Mouse (Mus musculus) heart, embryonic 15.5 days (tissue): Measurements from ENCODE around the gene Faim. TPM values are rescaled to one million over a fixed set of nuclear protein-coding genes. Genes with fewer than 3 reads are reported as not detected.
A peak's percentile ranks its signal among the peaks of the same experiment; 100 is the strongest.

Experiments
- ATAC-seq: fragments of 200-750 bp; cut with Nextera tagmentation; replicated peaks from 2 replicates; pipeline ENCODE4 v1.8.0; 2017; ENCODE audit warnings: low read depth, moderate TSS enrichment; ENCODE audit not compliant: insufficient number of reproducible peaks, insufficient read depth, low FRiP score
- H3K27ac ChIP-seq: fragments of 300-500 bp; sonication (generic); 2 replicates; pipeline ENCODE4 v1.5.1; 2015; ENCODE audit warnings: mild to moderate bottlenecking, inconsistent platforms
- H3K27me3 ChIP-seq: fragments of 300-500 bp; sonication (generic); 2 replicates; pipeline ENCODE4 v1.6.1; 2015; ENCODE audit warnings: inconsistent platforms
- H3K36me3 ChIP-seq: fragments of 300-500 bp; sonication (generic); 2 replicates; pipeline ENCODE4 v1.6.1; 2015; ENCODE audit warnings: mild to moderate bottlenecking, inconsistent platforms
- H3K4me1 ChIP-seq: fragments of 300-500 bp; sonication (generic); replicated peaks from 2 replicates; pipeline ENCODE4 v1.6.1; 2015; ENCODE audit warnings: inconsistent platforms
- H3K4me2 ChIP-seq: fragments of 300-500 bp; sonication (generic); 2 replicates; pipeline ENCODE4 v1.6.1; 2015; ENCODE audit warnings: inconsistent platforms, mild to moderate bottlenecking, moderate library complexity
- H3K4me3 ChIP-seq: fragments of 300-500 bp; sonication (generic); 2 replicates; pipeline ENCODE4 v1.5.1; 2015; ENCODE audit warnings: mild to moderate bottlenecking, inconsistent platforms
- H3K9ac ChIP-seq: fragments of 300-500 bp; sonication (generic); 2 replicates; pipeline ENCODE4 v1.6.1; 2015; ENCODE audit warnings: mild to moderate bottlenecking, inconsistent platforms
- H3K9me3 ChIP-seq: fragments of 300-500 bp; sonication (generic); replicated peaks from 2 replicates; pipeline ENCODE4 v1.6.1; 2016; ENCODE audit warnings: inconsistent platforms
- WGBS: fragments of 180-500 bp; shearing (Covaris S2); methylation state at CpG from one replicate; pipeline ENCODE4 v1.1.7; 2015; ENCODE audit warnings: mixed read lengths; 5-methylcytosine and 5-hydroxymethylcytosine counted together
- polyA plus RNA-seq: library from polyadenylated mRNA; unstranded; fragments of >200 nt; fragmentation: Nextera tagmentation; extraction: Ambion mirVana; gene quantifications from 2 replicates; pipeline ENCODE4 v1.2.1, GENCODE M21; 2015

Faim gene
- polyA plus RNA-seq, 1 experiment from 2014 or later = 27.3 TPM

GRCm38 (mm10) chr9:98976520-98976919 lies 9.7 kb upstream of the Faim start:
- Histone ChIP-seq H3K4me1 (peaks cover 14% of the 10 kb centered on the region), H3K9ac (no peak overlapping the region), H3K27ac (no peak overlapping the region), H3K9me3 (no peaks in the 10 kb centered on the region), H3K4me2 (no peak overlapping the region), H3K36me3 (no peaks in the 10 kb centered on the region), H3K4me3 (no peak overlapping the region), H3K27me3 (peaks cover 66% of the 10 kb centered on the region)
- ATAC-seq = no peak
- 36% methylated on average over 5 of the region's 5 CpGs for WGBS

DNA sequence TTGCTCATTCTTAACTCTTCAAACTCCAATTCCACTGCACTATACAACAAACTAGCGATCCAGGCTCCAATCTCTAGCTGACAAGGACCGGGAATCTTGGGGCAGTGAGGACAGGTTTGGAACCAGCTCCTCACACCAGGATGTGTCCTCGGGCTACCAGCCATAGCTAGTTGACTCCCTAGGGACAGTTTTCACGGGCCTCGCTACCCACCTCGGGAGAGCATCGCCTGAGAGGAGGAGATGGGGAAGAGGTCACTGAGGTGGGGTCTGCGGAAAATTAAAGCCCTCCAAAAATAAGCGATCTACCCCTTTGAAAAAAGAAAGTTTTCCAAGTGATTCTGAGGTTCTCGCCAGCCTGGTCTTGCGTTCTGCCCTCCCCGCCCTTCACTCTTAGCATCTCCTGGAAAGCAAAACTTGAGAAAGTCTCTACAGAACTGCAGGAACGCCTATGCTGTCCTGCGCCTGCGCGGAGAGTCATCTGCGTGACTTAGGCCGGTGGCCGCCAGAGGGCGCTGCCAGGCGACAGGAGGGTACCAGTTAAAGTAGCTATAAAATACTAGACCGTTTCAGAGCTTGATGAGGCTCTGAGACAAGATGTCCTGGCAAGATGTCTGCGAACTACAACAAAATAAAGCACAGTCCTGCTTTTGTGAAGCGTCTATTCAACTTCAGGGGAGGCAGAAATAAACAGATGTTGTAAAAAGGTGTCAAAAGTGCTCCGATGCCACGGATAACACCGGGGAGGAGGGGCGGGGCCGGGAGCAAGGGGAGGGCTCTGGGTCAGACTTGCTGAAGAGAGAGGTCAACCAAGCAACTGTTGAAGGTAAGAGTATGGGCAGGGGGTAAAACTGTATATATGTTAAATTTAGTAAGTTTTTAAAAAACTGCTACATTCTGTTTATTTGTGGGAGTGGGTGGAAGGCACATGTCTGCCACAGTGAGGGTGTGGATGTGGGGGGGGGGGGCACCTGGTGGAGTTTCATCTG lies 6.4 kb upstream of the Faim start:
- Histone ChIP-seq H3K4me1 (peaks cover 6% of the 10 kb centered on the region; the same call in 1 of the 2 replicates), H3K27me3 (peaks cover 64% of the 10 kb centered on the region), H3K4me3 (peak overlapping the region; percentile 37), H3K36me3 (no peaks in the 10 kb centered on the region), H3K9ac (no peak overlapping the region), H3K9me3 (no peaks in the 10 kb centered on the region), H3K4me2 (peak overlapping the region; percentile 55), H3K27ac (no peak overlapping the region)
- 6% methylated on average over 29 of the region's 29 CpGs for WGBS
- peak; percentile 77 for ATAC-seq

DNA sequence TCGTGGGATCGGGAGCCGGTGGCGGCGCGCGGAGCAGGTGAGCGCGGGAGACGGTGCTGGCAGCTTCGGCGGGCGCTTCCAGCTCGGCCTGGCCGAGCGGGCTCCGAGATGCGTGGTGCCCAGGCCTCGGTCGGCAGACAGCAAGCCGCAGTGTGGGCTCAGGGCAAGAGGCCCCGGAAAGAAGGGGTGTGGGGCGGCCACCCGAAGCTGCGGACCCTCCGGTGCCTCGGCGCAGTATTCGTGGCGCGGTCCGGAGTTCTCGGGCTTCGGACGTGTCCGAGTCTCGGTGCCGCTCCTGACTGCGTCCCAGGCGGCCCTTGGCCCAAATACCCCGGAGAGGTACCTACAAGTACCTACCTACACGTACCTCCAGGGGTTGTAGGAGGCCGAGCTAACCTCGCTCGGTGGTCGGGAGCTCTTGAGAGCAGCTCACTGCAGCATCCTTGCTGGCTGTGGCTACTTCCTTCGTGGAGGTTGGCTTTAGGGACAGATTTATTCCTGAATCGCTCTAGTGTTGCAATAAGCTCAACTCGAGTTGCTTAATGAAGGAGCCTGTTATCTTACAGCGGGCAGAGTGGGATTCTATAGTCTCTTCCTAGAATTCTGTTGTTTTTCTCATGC lies 413 bp downstream of the Faim start:
- Histone ChIP-seq H3K4me1 (peaks cover 8% of the 10 kb centered on the region), H3K27me3 (peaks cover 23% of the 10 kb centered on the region; the same call in 1 of the 2 replicates), H3K9ac (peak overlapping the region; percentile 75), H3K36me3 (no peaks in the 10 kb centered on the region), H3K4me2 (peak overlapping the region; percentile 96), H3K4me3 (peak overlapping the region; percentile 88), H3K9me3 (no peaks in the 10 kb centered on the region), H3K27ac (no peak overlapping the region)
- ATAC-seq = peak; percentile 30; the same call in 1 of the 2 replicates
- under 1% methylated on average over 50 of the region's 50 CpGs for WGBS

- H3K4me1 ChIP-seq = peaks cover 8% of the 10 kb centered on the region
- 41% methylated on average over 9 of the region's 9 CpGs for WGBS
- no peak overlapping the region for H3K27ac ChIP-seq
- H3K36me3 ChIP-seq = no peaks in the 10 kb centered on the region
- no peak for ATAC-seq
- peak overlapping the region; percentile 96 for H3K4me2 ChIP-seq
- peaks cover 20% of the 10 kb centered on the region; the same call in 1 of the 2 replicates for H3K27me3 ChIP-seq
- peak overlapping the region; percentile 75 for H3K9ac ChIP-seq
- no peaks in the 10 kb centered on the region for H3K9me3 ChIP-seq
- H3K4me3 ChIP-seq = peak overlapping the region; percentile 88
Measured at GRCm38 (mm10) chr9:98987131-98987530, 958 bp downstream of the Faim start.

DNA sequence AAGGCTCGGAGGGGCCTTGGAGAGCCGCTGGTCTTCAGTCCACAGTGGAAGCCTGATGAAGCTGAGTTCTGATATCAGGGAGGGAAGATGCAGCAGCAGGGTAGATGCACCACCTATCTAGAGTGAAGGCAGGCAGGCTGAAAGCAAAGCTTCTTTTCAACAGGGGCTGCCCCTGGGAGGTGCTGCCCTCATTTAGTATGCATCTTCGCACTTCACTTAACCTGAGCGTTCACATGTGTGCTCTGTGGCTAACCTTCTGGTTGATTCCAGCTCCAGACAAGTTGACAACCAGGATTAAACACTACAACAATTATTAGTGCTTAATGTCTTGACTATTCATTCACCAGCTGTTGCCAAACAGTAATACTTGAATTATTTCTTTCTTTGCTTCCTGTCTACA lies 7.9 kb downstream of the Faim start:
- no peak for ATAC-seq
- Histone ChIP-seq H3K4me2 (no peak overlapping the region), H3K4me3 (no peak overlapping the region), H3K27me3 (no peaks in the 10 kb centered on the region), H3K9me3 (no peaks in the 10 kb centered on the region), H3K27ac (no peak overlapping the region), H3K9ac (no peak overlapping the region), H3K4me1 (no peaks in the 10 kb centered on the region), H3K36me3 (no peaks in the 10 kb centered on the region; the same call in 1 of the 2 replicates)
- 89% methylated on average over 4 of the region's 4 CpGs for WGBS

DNA sequence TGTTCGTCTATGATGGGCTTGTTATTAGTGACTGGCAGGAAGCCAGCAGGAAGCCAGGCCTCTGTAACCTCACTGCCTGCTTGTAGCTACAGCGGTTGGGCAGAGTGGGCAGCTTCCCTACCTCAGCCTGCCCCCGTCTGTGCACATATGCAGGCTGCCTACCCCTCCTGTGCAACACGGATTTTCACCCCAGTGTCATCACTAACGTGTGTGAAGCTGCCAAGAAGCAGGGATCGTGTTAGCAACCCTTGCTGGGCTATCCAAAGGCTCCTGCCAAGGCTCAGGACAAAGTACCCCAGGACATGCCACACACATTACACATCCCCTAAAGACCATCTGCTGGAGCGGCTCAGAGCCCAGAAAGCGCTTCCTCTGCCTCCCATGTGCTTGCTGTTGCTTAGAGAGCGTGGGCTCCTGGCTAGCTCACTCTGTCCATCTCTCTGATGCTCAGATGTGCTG lies 13.7 kb downstream of the Faim start:
- Histone ChIP-seq H3K4me2 (no peak overlapping the region), H3K27ac (no peak overlapping the region), H3K27me3 (no peaks in the 10 kb centered on the region), H3K4me1 (no peaks in the 10 kb centered on the region), H3K4me3 (no peak overlapping the region), H3K36me3 (no peaks in the 10 kb centered on the region), H3K9ac (no peak overlapping the region), H3K9me3 (no peaks in the 10 kb centered on the region)
- no peak for ATAC-seq
- 58% methylated on average over 9 of the region's 9 CpGs for WGBS

DNA sequence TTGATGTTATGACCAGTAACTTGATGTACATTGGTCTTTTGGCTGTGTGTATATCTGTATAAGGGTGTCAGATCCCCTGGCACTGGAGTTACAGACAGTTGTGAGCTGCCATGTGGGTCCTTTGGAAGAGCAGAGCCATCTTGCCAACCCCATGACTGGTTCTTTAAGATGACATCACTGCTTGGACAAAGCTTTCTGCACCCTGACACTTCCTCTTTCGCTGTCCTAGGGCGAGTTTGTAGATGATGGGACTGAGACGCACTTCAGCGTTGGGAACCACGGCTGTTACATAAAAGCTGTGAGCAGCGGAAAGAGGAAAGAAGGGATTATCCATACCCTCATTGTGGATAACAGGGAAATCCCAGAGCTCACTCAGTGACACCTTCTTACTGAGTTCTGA lies 15.2 kb downstream of the Faim start:
- Histone ChIP-seq H3K9me3 (no peaks in the 10 kb centered on the region), H3K4me1 (no peaks in the 10 kb centered on the region), H3K4me2 (no peak overlapping the region), H3K36me3 (peaks cover 2% of the 10 kb centered on the region; the same call in 1 of the 2 replicates), H3K27me3 (no peaks in the 10 kb centered on the region), H3K4me3 (no peak overlapping the region), H3K9ac (no peak overlapping the region), H3K27ac (no peak overlapping the region)
- no peak for ATAC-seq
- 92% methylated on average over 6 of the region's 6 CpGs for WGBS

DNA sequence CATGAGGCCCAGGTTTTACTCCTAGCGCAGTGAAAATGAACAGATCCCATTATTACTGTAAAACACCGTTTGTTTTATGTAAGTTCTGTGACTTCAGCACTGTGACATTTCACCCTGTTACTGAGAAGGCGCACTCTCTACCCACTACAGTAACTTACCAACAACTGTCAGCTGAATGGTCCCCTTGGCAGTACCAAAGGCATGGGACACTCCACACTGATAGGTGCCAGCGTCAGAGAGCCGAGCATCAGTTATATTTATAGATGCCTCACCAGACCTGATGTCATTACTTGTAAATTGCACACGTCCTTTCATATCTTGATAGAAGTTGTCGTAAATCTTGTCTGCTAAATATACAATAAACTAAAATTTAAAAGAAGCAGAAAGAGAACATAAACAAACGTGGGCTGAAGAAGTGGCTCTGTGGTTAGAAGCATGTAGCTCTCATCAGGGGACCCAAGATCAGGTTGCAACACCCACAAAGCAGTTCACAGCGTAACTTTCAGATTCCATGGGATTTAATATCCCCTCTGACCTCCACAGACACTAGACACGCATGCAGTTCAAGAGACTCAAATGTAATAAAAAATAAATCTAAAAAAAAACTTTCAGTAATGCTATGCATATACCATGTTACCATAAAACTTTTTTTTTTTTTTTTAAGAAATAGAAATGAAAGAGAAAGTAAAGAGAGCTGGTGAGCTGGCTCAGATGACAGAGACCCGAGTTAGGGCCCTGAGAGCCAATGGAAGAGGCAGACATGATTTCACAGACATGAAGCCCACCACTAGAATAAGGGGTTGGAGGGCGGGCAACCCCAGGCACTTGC lies 23.1 kb downstream of the Faim start:
- Histone ChIP-seq H3K4me3 (no peak overlapping the region), H3K4me2 (no peak overlapping the region), H3K4me1 (no peaks in the 10 kb centered on the region), H3K9me3 (no peaks in the 10 kb centered on the region), H3K36me3 (peaks cover 2% of the 10 kb centered on the region; the same call in 1 of the 2 replicates), H3K9ac (no peak overlapping the region), H3K27me3 (no peaks in the 10 kb centered on the region), H3K27ac (no peak overlapping the region)
- WGBS = 61% methylated on average over 12 of the region's 12 CpGs
- ATAC-seq = no peak

- no peaks in the 10 kb centered on the region for H3K27me3 ChIP-seq
- H3K27ac ChIP-seq = no peak overlapping the region
- H3K9ac ChIP-seq = no peak overlapping the region
- 88% methylated on average over 3 of the region's 3 CpGs for WGBS
- no peak overlapping the region for H3K4me3 ChIP-seq
- no peaks in the 10 kb centered on the region for H3K4me1 ChIP-seq
- no peak overlapping the region for H3K4me2 ChIP-seq
- peaks cover 2% of the 10 kb centered on the region; the same call in 1 of the 2 replicates for H3K36me3 ChIP-seq
- H3K9me3 ChIP-seq = no peaks in the 10 kb centered on the region
- ATAC-seq = no peak
Measured at GRCm38 (mm10) chr9:99009898-99010199, 23.7 kb downstream of the Faim start.

DNA sequence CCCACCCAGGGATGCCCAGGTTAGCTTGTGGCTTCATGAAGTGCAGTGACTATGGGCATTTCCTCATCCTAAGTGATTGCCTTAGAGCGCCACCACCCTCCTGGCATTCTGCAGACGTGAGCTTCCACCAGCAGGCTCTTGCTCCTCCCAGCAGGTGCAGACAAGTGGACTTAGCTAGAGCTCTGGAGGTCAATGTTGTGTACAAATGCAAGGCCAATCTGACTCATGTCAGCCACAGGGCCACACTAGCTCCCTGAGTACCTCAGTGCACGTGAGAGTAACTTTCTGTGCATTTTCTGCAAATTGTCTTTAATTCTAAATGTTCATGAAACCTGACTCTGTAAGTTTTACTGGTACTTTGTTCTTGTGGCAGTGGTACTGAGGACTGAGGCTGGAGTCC lies 30.1 kb downstream of the Faim start:
- Histone ChIP-seq H3K4me3 (no peak overlapping the region), H3K9ac (no peak overlapping the region), H3K4me2 (no peak overlapping the region), H3K9me3 (no peaks in the 10 kb centered on the region), H3K4me1 (no peaks in the 10 kb centered on the region), H3K36me3 (no peaks in the 10 kb centered on the region), H3K27ac (no peak overlapping the region), H3K27me3 (no peaks in the 10 kb centered on the region)
- WGBS = 75% methylated on average over 3 of the region's 3 CpGs
- no peak for ATAC-seq

GRCm38 (mm10) chr9:99016759-99017158 lies 30.6 kb downstream of the Faim start:
- H3K4me3 ChIP-seq = no peak overlapping the region
- ATAC-seq = no peak
- H3K4me2 ChIP-seq = no peak overlapping the region
- H3K36me3 ChIP-seq = no peaks in the 10 kb centered on the region
- H3K4me1 ChIP-seq = no peaks in the 10 kb centered on the region
- H3K9me3 ChIP-seq = no peaks in the 10 kb centered on the region
- H3K9ac ChIP-seq = no peak overlapping the region
- H3K27me3 ChIP-seq = no peaks in the 10 kb centered on the region
- no peak overlapping the region for H3K27ac ChIP-seq
- WGBS = 69% methylated on average over 3 of the region's 3 CpGs
